Mouse (Mus musculus) myocyte (in vitro differentiated cells): Measurements from ENCODE around the gene Rab17.

Source experiments
- CEBPB ChIP-seq: IDR thresholded peaks from 2 replicates; pipeline ENCODE4 v1.6.1; 2011; ENCODE audit warnings: mild to moderate bottlenecking, moderate library complexity; ENCODE audit not compliant: poor library complexity, insufficient read depth, severe bottlenecking
- E2F4 ChIP-seq: IDR thresholded peaks from one replicate; pipeline ENCODE4 v1.6.1; 2011; ENCODE audit warnings: mild to moderate bottlenecking, control low read depth, moderate library complexity; ENCODE audit not compliant: insufficient read depth
- MAX ChIP-seq: IDR thresholded peaks from one replicate; pipeline ENCODE4 v1.6.1; 2011; ENCODE audit warnings: low read depth, mild to moderate bottlenecking, control low read depth
- MYOD1 ChIP-seq, 3 experiments: IDR thresholded peaks; one replicate each; pipeline ENCODE4 v1.6.1; 2011; ENCODE audit warnings: control low read depth in 2 of 3, low read depth in 2 of 3, mild to moderate bottlenecking in 2 of 3, moderate library complexity in 1 of 3; ENCODE audit not compliant: insufficient read length in 2 of 3, control insufficient read depth in 1 of 3
- MYOG ChIP-seq, 3 experiments: IDR thresholded peaks; one replicate each; pipeline ENCODE4 v1.6.1; 2011; ENCODE audit warnings: control low read depth in 2 of 3, low read depth in 2 of 3, mild to moderate bottlenecking in 2 of 3; ENCODE audit not compliant: insufficient read length in 2 of 3, control insufficient read depth in 1 of 3, insufficient read depth in 1 of 3
- POLR2A ChIP-seq: IDR thresholded peaks from one replicate; pipeline ENCODE4 v1.6.1; 2011; ENCODE audit warnings: low read depth, mild to moderate bottlenecking, control low read depth, moderate library complexity; ENCODE audit not compliant: insufficient read length
- POLR2AphosphoS2 ChIP-seq: IDR thresholded peaks from one replicate; pipeline ENCODE4 v1.6.1; 2011; ENCODE audit warnings: low read depth, control low read depth; ENCODE audit not compliant: insufficient read length
- REST ChIP-seq: IDR thresholded peaks from one replicate; pipeline ENCODE4 v1.6.1; 2011; ENCODE audit warnings: mild to moderate bottlenecking, control low read depth, moderate library complexity; ENCODE audit not compliant: insufficient read depth, insufficient read length
- TCF12 ChIP-seq: IDR thresholded peaks from one replicate; pipeline ENCODE4 v1.6.1; 2011; ENCODE audit warnings: mild to moderate bottlenecking, control low read depth; ENCODE audit not compliant: poor library complexity, insufficient read depth, severe bottlenecking
- TCF3 ChIP-seq: IDR thresholded peaks from one replicate; pipeline ENCODE4 v1.6.1; 2011; ENCODE audit warnings: low read depth, control low read depth; ENCODE audit not compliant: insufficient read length
- USF1 ChIP-seq: IDR thresholded peaks from one replicate; pipeline ENCODE4 v1.6.1; 2011; ENCODE audit warnings: low read depth, mild to moderate bottlenecking, control low read depth, moderate library complexity

- no peak for TF ChIP-seq TCF12
- TF ChIP-seq USF1 = no peak
- no peak for TF ChIP-seq POLR2A
- TF ChIP-seq E2F4 = no peak
- no peak for TF ChIP-seq POLR2AphosphoS2
- TF ChIP-seq CEBPB = no peak
- TF ChIP-seq MYOG (IDR thresholded peaks at IDR 0.05; ENCODE audit: control insufficient read depth in 1 of 3, insufficient read depth in 1 of 3, insufficient read length in 2 of 3, low read depth in 2 of 3) = no peak
- TF ChIP-seq TCF3 = no peak
- TF ChIP-seq MYOD1 (IDR thresholded peaks at IDR 0.05; ENCODE audit: control insufficient read depth in 1 of 3, insufficient read length in 2 of 3, low read depth in 2 of 3) = no peak
- TF ChIP-seq MAX = no peak
- no peak for TF ChIP-seq REST
Observed at GRCm38 (mm10) chr1:91009266-91009665, 39.8 kb upstream of the Rab17 start.
